Mouse (Mus musculus) stomach, embryonic 15.5 days (tissue): ENCODE data around the gene B4galt1. TPM values are rescaled to one million over a fixed set of nuclear protein-coding genes. Genes with fewer than 3 reads are reported as not detected.

Experiments
- ATAC-seq: fragments of 200-750 bp; cut with Nextera tagmentation; 2 replicates; pipeline ENCODE4 v1.8.0; 2017; ENCODE audit warnings: low read depth, moderate number of reproducible peaks, moderate TSS enrichment; ENCODE audit not compliant: insufficient read depth, low FRiP score
- H3K27ac ChIP-seq: fragments of 300-500 bp; sonication (generic); 2 replicates; pipeline ENCODE4 v1.5.1; 2015; ENCODE audit warnings: mild to moderate bottlenecking, inconsistent platforms
- H3K27me3 ChIP-seq: fragments of 300-500 bp; sonication (generic); replicated peaks from 2 replicates; pipeline ENCODE4 v1.6.1; 2015; ENCODE audit warnings: inconsistent platforms
- H3K36me3 ChIP-seq: fragments of 300-500 bp; sonication (generic); 2 replicates; pipeline ENCODE4 v1.6.1; 2015; ENCODE audit warnings: inconsistent platforms
- H3K4me1 ChIP-seq: fragments of 300-500 bp; sonication (generic); 2 replicates; pipeline ENCODE4 v1.6.1; 2015; ENCODE audit warnings: inconsistent platforms
- H3K4me2 ChIP-seq: fragments of 300-500 bp; sonication (generic); 2 replicates; pipeline ENCODE4 v1.6.1; 2015; ENCODE audit warnings: mild to moderate bottlenecking, inconsistent platforms
- H3K4me3 ChIP-seq: fragments of 300-500 bp; sonication (generic); replicated peaks from 2 replicates; pipeline ENCODE4 v1.5.1; 2015; ENCODE audit warnings: inconsistent platforms
- H3K9ac ChIP-seq: fragments of 300-500 bp; sonication (generic); 2 replicates; pipeline ENCODE4 v1.6.1; 2015; ENCODE audit warnings: inconsistent platforms
- H3K9me3 ChIP-seq: fragments of 300-500 bp; sonication (generic); 2 replicates; pipeline ENCODE4 v1.6.1; 2016; ENCODE audit warnings: inconsistent platforms
- WGBS: fragments of 180-500 bp; shearing (Covaris S2); methylation state at CpG from one replicate; pipeline ENCODE4 v1.1.7; 2015; 5-methylcytosine and 5-hydroxymethylcytosine counted together
- microRNA-seq: library from miRNA; unstranded; fragments of <30 nt; microRNA quantifications from one replicate; pipeline ENCODE4, GENCODE M21; 2016
- polyA plus RNA-seq: library from polyadenylated mRNA; unstranded; fragments of >200 nt; fragmentation: Nextera tagmentation; extraction: Ambion mirVana; gene quantifications from 2 replicates; pipeline ENCODE4 v1.2.1, GENCODE M21; 2015

The B4galt1 gene
- polyA plus RNA-seq, 1 experiment from 2014 or later, result 47.2 TPM

DNA sequence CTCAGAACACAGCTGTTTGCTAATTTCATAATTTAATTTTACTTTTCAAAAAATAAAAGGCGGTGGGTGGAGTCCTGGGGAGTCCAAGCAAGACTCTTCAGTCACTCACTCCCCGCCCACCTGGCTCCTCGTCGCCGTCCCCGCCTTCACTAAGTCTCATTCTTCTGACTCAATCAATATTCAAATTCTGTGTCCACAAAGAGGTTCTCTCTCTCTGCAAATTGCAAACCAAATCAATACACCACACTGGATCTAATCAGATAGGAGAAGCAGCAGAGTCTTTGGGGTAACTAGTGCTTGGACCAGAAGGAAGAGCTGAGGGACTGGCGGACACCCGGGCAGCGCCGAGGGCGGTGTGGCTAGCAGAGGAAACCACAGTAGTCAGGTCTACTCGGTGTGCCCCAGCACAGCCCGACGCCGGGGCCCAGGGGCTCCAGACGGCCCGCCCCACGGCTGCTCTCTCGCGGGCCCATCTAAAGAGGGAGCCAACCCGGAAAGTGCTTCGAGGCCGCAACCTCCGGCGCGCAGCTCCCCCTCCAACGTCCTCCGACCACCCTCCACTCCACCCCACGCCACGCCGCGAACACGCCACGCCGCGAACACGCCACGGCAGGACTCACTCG is 96.5 kb downstream of the B4galt1 start:
- H3K9me3 ChIP-seq, result no peaks in the 10 kb centered on the region
- H3K36me3 ChIP-seq, result peaks cover 16% of the 10 kb centered on the region; the same call in 1 of the 2 replicates
- WGBS, result under 1% methylated on average over 38 of the region's 39 CpGs
- H3K4me3 ChIP-seq, result peak overlapping the region; percentile 89
- peaks cover 4% of the 10 kb centered on the region; the same call in 1 of the 2 replicates for H3K4me1 ChIP-seq
- H3K27ac ChIP-seq, result peak overlapping the region; percentile 67
- peak; percentile 76 for ATAC-seq
- H3K27me3 ChIP-seq, result no peaks in the 10 kb centered on the region
- H3K4me2 ChIP-seq, result peak overlapping the region; percentile 58
- peak overlapping the region; percentile 86 for H3K9ac ChIP-seq

Small RNAs within 50 kb of the gene (microRNA-seq; reads per million reads assigned to microRNA genes)
- gene Gm24112, result not detected
- not detected for gene Gm25931
- gene Mir5123, result not detected

Other genes with a start within 250 kb of the B4galt1 start
- gene Aptx, start 150.8 kb downstream of the B4galt1 start, polyA plus RNA-seq, result 24.2 and 25.0 TPM in 2 replicates
- gene Dnaja1, start 131.9 kb downstream of the B4galt1 start, polyA plus RNA-seq, result 361 and 370 TPM in 2 replicates
- 137 and 144 TPM in 2 replicates for gene Smu1, start 96.1 kb downstream of the B4galt1 start, polyA plus RNA-seq
- gene Spink4, start 66.0 kb upstream of the B4galt1 start, polyA plus RNA-seq, result 40.4 and 53.4 TPM in 2 replicates
- 225 and 233 TPM in 2 replicates for gene Bag1, start 94.3 kb upstream of the B4galt1 start, polyA plus RNA-seq
- 103 and 108 TPM in 2 replicates for gene Chmp5, start 94.4 kb upstream of the B4galt1 start, polyA plus RNA-seq
- gene Nfx1, start 116.9 kb upstream of the B4galt1 start, polyA plus RNA-seq, result 76.9 and 81.8 TPM in 2 replicates
- gene Aqp7, start 194.1 kb upstream of the B4galt1 start, polyA plus RNA-seq, result 0.35 and 0.42 TPM in 2 replicates
- 44.5 and 73.3 TPM in 2 replicates for gene Aqp3, start 244.2 kb upstream of the B4galt1 start, polyA plus RNA-seq